Mouse (Mus musculus) forebrain, embryonic 12.5 days (tissue): Measurements from ENCODE around the gene Olfr187. TPM values are rescaled to one million over a fixed set of nuclear protein-coding genes. Genes with fewer than 3 reads are reported as not detected.
"Not testable (repeated sequence)": the region's sequence is repeated elsewhere in the genome, so short reads cannot be mapped to it uniquely, and the experiment has no call there.

ENCODE experiments used
- ATAC-seq: fragments of 200-750 bp; cut with Nextera tagmentation; 2 replicates; pipeline ENCODE4 v1.8.0; 2017; ENCODE audit warnings: moderate TSS enrichment; ENCODE audit not compliant: low FRiP score
- H3K27ac ChIP-seq: fragments of 300-500 bp; sonication (generic); 2 replicates; pipeline ENCODE4 v1.5.1; 2016; ENCODE audit warnings: mild to moderate bottlenecking
- H3K27me3 ChIP-seq: fragments of 300-500 bp; sonication (generic); 2 replicates; pipeline ENCODE4 v1.6.1; 2016; ENCODE audit warnings: mild to moderate bottlenecking
- H3K36me3 ChIP-seq: fragments of 300-500 bp; sonication (generic); replicated peaks from 2 replicates; pipeline ENCODE4 v1.6.1; 2016; ENCODE audit warnings: mild to moderate bottlenecking
- H3K4me1 ChIP-seq: fragments of 300-500 bp; sonication (generic); 2 replicates; pipeline ENCODE4 v1.6.1; 2016
- H3K4me2 ChIP-seq: fragments of 300-500 bp; sonication (generic); 2 replicates; pipeline ENCODE4 v1.6.1; 2016; ENCODE audit warnings: mild to moderate bottlenecking, moderate library complexity
- H3K4me3 ChIP-seq: fragments of 300-500 bp; sonication (generic); replicated peaks from 2 replicates; pipeline ENCODE4 v1.5.1; 2016; ENCODE audit warnings: mild to moderate bottlenecking
- H3K9ac ChIP-seq: fragments of 300-500 bp; sonication (generic); 2 replicates; pipeline ENCODE4 v1.6.1; 2016; ENCODE audit warnings: mild to moderate bottlenecking
- H3K9me3 ChIP-seq: fragments of 300-500 bp; sonication (generic); 2 replicates; pipeline ENCODE4 v1.6.1; 2016
- WGBS: fragments of 180-500 bp; shearing (Covaris S2); methylation state at CpG from one replicate; pipeline ENCODE4 v1.1.7; 2016; 5-methylcytosine and 5-hydroxymethylcytosine counted together
- polyA plus RNA-seq: library from polyadenylated mRNA; unstranded; fragments of >200 nt; fragmentation: Nextera tagmentation; extraction: Ambion mirVana; gene quantifications from 2 replicates; pipeline ENCODE4 v1.2.1, GENCODE M21; 2016

The Olfr187 gene
- not detected in 2 replicates for polyA plus RNA-seq

GRCm38 (mm10) chr16:59039710-59040109 is at the start of gene Olfr187:
Olfr187 (minus strand) TSS chr16:59039767.
- WGBS, result 90% methylated on average over 7 of the region's 7 CpGs
- Histone ChIP-seq H3K4me3 (no peak within 1 kb of the TSS), H3K27me3 (no peaks in the 10 kb centered on the region)

GRCm38 (mm10) chr16:59081113-59081512 is 41.5 kb upstream of the Olfr187 start:
- not testable (repeated sequence) for H3K4me3 ChIP-seq, H3K4me2 ChIP-seq, H3K9me3 ChIP-seq, H3K4me1 ChIP-seq, H3K36me3 ChIP-seq, ATAC-seq, H3K27ac ChIP-seq, H3K27me3 ChIP-seq, H3K9ac ChIP-seq
- 86% methylated on average over 2 of the region's 2 CpGs for WGBS

More at GRCm38 (mm10) chr16:59039710-59040109, at the start of gene Olfr187:
- Histone ChIP-seq H3K4me2 (no peak within 1 kb of the TSS), H3K4me1 (no peaks in the 10 kb centered on the region), H3K9ac (no peak within 1 kb of the TSS), H3K27ac (no peak within 1 kb of the TSS), H3K36me3 (no peaks in the 10 kb centered on the region), H3K9me3 (no peaks in the 10 kb centered on the region; the same call in 1 of the 2 replicates)
- ATAC-seq, result no peak

- Histone ChIP-seq H3K36me3 (no peaks in the 10 kb centered on the region), H3K4me2 (no peak within 1 kb of the TSS), H3K9me3 (no peaks in the 10 kb centered on the region), H3K9ac (no peak within 1 kb of the TSS), H3K4me3 (no peak within 1 kb of the TSS), H3K27me3 (no peaks in the 10 kb centered on the region), H3K4me1 (no peaks in the 10 kb centered on the region), H3K27ac (no peak within 1 kb of the TSS)
- ATAC-seq, result no peak
- WGBS, result 92% methylated on average over 5 of the region's 5 CpGs
Observed at GRCm38 (mm10) chr16:59077905-59078304, 38.3 kb upstream of the Olfr187 start, which contains the start of gene Olfr190. Olfr190 (minus strand) TSS chr16:59078005.

GRCm38 (mm10) chr16:59073520-59073919 is 34.0 kb upstream of the Olfr187 start:
- ATAC-seq, result no peak
- Histone ChIP-seq H3K9me3 (no peaks in the 10 kb centered on the region), H3K9ac (no peak overlapping the region), H3K27me3 (no peaks in the 10 kb centered on the region), H3K27ac (no peak overlapping the region), H3K4me2 (no peak overlapping the region), H3K4me3 (no peak overlapping the region), H3K36me3 (no peaks in the 10 kb centered on the region), H3K4me1 (no peaks in the 10 kb centered on the region)
- 97% methylated on average over 1 of the region's 1 CpGs for WGBS

- Histone ChIP-seq H3K27ac (no peak overlapping the region), H3K36me3 (no peaks in the 10 kb centered on the region), H3K4me3 (no peak overlapping the region), H3K9ac (no peak overlapping the region), H3K4me2 (no peak overlapping the region), H3K27me3 (no peaks in the 10 kb centered on the region), H3K9me3 (no peaks in the 10 kb centered on the region), H3K4me1 (no peaks in the 10 kb centered on the region)
- no peak for ATAC-seq
Observed at GRCm38 (mm10) chr16:59071755-59072154, 32.2 kb upstream of the Olfr187 start.

GRCm38 (mm10) chr16:59062411-59062810 is 22.8 kb upstream of the Olfr187 start:
- ATAC-seq, H3K27ac ChIP-seq, H3K4me2 ChIP-seq, H3K9ac ChIP-seq, H3K36me3 ChIP-seq, H3K4me1 ChIP-seq, H3K4me3 ChIP-seq, H3K9me3 ChIP-seq, H3K27me3 ChIP-seq: not testable (repeated sequence)
- WGBS, result 84% methylated on average over 3 of the region's 3 CpGs

- not testable (repeated sequence) for H3K4me2 ChIP-seq, H3K9me3 ChIP-seq, H3K27ac ChIP-seq, H3K4me3 ChIP-seq, ATAC-seq, H3K27me3 ChIP-seq, H3K9ac ChIP-seq, H3K36me3 ChIP-seq, H3K4me1 ChIP-seq
- WGBS, result 97% methylated on average over 2 of the region's 2 CpGs
Observed at GRCm38 (mm10) chr16:59049286-59049685, 9.7 kb upstream of the Olfr187 start.

- Histone ChIP-seq H3K27me3 (no peaks in the 10 kb centered on the region), H3K9ac (no peak overlapping the region), H3K9me3 (no peaks in the 10 kb centered on the region), H3K27ac (no peak overlapping the region), H3K36me3 (no peaks in the 10 kb centered on the region), H3K4me2 (no peak overlapping the region), H3K4me3 (no peak overlapping the region), H3K4me1 (no peaks in the 10 kb centered on the region)
- no peak for ATAC-seq
- WGBS, result 84% methylated on average over 1 of the region's 1 CpGs
Observed at GRCm38 (mm10) chr16:59048860-59049259, 9.3 kb upstream of the Olfr187 start.

GRCm38 (mm10) chr16:59047579-59047978 is 8.0 kb upstream of the Olfr187 start:
- WGBS, result 73% methylated on average over 4 of the region's 4 CpGs
- Histone ChIP-seq H3K9me3 (no peaks in the 10 kb centered on the region), H3K27ac (no peak overlapping the region), H3K4me3 (no peak overlapping the region), H3K4me1 (no peaks in the 10 kb centered on the region), H3K36me3 (no peaks in the 10 kb centered on the region), H3K9ac (no peak overlapping the region), H3K4me2 (no peak overlapping the region), H3K27me3 (no peaks in the 10 kb centered on the region)
- no peak for ATAC-seq

- H3K9ac ChIP-seq, result no peak overlapping the region
- H3K4me2 ChIP-seq, result no peak overlapping the region
- H3K36me3 ChIP-seq, result no peaks in the 10 kb centered on the region
- ATAC-seq, result no peak
- 76% methylated on average over 3 of the region's 3 CpGs for WGBS
- no peak overlapping the region for H3K27ac ChIP-seq
- no peaks in the 10 kb centered on the region for H3K27me3 ChIP-seq
- no peaks in the 10 kb centered on the region; the same call in 1 of the 2 replicates for H3K9me3 ChIP-seq
- H3K4me1 ChIP-seq, result no peaks in the 10 kb centered on the region
- H3K4me3 ChIP-seq, result no peak overlapping the region
Observed at GRCm38 (mm10) chr16:59045835-59046234, 6.3 kb upstream of the Olfr187 start.

- no peaks in the 10 kb centered on the region for H3K9me3 ChIP-seq
- no peak for ATAC-seq
- no peaks in the 10 kb centered on the region for H3K36me3 ChIP-seq
- H3K27me3 ChIP-seq, result no peaks in the 10 kb centered on the region
- H3K9ac ChIP-seq, result no peak within 1 kb of the TSS
- H3K4me1 ChIP-seq, result no peaks in the 10 kb centered on the region
- H3K4me3 ChIP-seq, result no peak within 1 kb of the TSS
- no peak within 1 kb of the TSS for H3K4me2 ChIP-seq
- WGBS, result 93% methylated on average over 4 of the region's 4 CpGs
- no peak within 1 kb of the TSS for H3K27ac ChIP-seq
Observed at GRCm38 (mm10) chr16:59030191-59030590, 9.4 kb downstream of the Olfr187 start, which contains the start of gene Olfr186. Olfr186 (minus strand) TSS chr16:59030291.

GRCm38 (mm10) chr16:59013357-59014018 is 26.1 kb downstream of the Olfr187 start:
- 73% methylated on average over 2 of the region's 2 CpGs for WGBS
- H3K9me3 ChIP-seq, result no peaks in the 10 kb centered on the region
- no peaks in the 10 kb centered on the region for H3K4me1 ChIP-seq
- no peak overlapping the region for H3K4me2 ChIP-seq
- H3K36me3 ChIP-seq, result no peaks in the 10 kb centered on the region
- no peak for ATAC-seq
- H3K27me3 ChIP-seq, result no peaks in the 10 kb centered on the region
- H3K4me3 ChIP-seq, result no peak overlapping the region
- H3K9ac ChIP-seq, result no peak overlapping the region
- H3K27ac ChIP-seq, result no peak overlapping the region

- no peaks in the 10 kb centered on the region for H3K36me3 ChIP-seq
- no peak overlapping the region for H3K9ac ChIP-seq
- H3K9me3 ChIP-seq, result no peaks in the 10 kb centered on the region
- no peaks in the 10 kb centered on the region for H3K27me3 ChIP-seq
- ATAC-seq, result no peak
- no peak overlapping the region for H3K4me2 ChIP-seq
- H3K4me3 ChIP-seq, result no peak overlapping the region
- no peak overlapping the region for H3K27ac ChIP-seq
- H3K4me1 ChIP-seq, result no peaks in the 10 kb centered on the region
Observed at GRCm38 (mm10) chr16:59007146-59007545, 32.4 kb downstream of the Olfr187 start.
